Mouse (Mus musculus): ENCODE measurements around the gene Adra1b.
A peak's percentile ranks its signal among the peaks of the same experiment; 100 is the strongest.

DNA sequence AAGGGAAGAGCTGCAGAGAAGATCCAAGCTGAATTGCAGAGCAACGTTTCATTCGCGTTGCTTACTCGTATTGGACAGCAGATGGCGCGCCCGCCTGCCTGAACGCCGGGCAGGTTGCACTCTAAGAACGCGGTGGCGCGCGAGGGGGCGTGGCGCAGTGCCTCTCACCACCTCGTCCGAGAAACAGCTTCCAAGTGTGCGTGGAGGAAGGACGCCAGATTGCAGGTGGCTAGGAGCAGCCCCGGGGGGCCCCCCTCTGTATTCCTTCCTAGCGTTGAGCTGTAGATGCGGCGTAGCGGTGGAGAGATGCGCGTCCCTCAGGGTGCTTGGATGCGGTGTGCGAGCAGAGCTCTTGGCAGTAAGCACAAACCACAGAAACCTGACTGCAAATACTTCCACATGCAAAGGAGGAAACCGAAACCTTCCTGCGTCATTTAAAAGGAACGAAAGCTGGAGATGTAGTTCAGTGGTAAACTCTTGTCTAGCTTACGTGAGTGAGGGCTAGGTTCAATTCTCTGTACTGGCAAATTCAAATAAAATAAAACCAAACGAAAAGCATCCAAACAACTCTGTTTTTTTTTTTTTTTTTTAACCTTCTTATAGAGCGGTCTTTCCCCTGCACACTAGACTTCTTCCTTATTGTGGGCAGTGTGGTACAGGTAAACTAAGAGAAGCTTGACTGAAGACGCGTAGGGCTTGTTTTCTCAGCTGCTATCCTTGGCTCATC lies 133.9 kb downstream of the Adra1b start:
- TF ChIP-seq CTCF (IDR thresholded peaks at IDR 0.05; ENCODE audit: low read depth, low read length) (peak; percentile 81), POLR2A (IDR thresholded peaks at IDR 0.05; ENCODE audit: insufficient read depth, low read length) (no peak)
